Mouse (Mus musculus) erythroblast, embryonic 14.5 days (primary cell): ENCODE measurements around the gene 2810459M11Rik.

Experiments
- GATA1 ChIP-seq: IDR thresholded peaks from 2 replicates; pipeline ENCODE4 v1.6.1; 2012; ENCODE audit warnings: low read length, inconsistent platforms, mixed read lengths
- TAL1 ChIP-seq: IDR thresholded peaks from 3 replicates; pipeline ENCODE4 v1.6.1; 2012; ENCODE audit warnings: low read length, inconsistent platforms, mixed read lengths

- TF ChIP-seq TAL1 (no peak), GATA1 (no peak)
Observed at GRCm38 (mm10) chr1:86058856-86059769, 13.4 kb downstream of the 2810459M11Rik start.
